23 mouse cellular contexts compared by ENCODE assay signal in genomic region chrX:85526263-85527019, GRCm38 (mm10).
"Had no signal": no experiment of that assay in that cellular context is flagged by ENCODE, and none has a peak within 500 bp of the region (broad histone marks: within the 10 kb centered on the region; RNA-seq: fewer than 3 reads in every experiment).

No protein-coding gene starts in this region.

- ATAC-seq: liver, postnatal 0 days; lung, postnatal 0 days; midbrain, embryonic 15.5 days had no signal

- H3K9me3 ChIP-seq: limb, embryonic 12.5 days; limb, embryonic 15.5 days; midbrain, embryonic 12.5 days; midbrain, embryonic 15.5 days; neural tube, embryonic 12.5 days; neural tube, embryonic 15.5 days had no signal

- H3K27me3 ChIP-seq: limb, embryonic 12.5 days; limb, embryonic 15.5 days; midbrain, embryonic 12.5 days; midbrain, embryonic 15.5 days; neural tube, embryonic 12.5 days; neural tube, embryonic 15.5 days had no signal

- DNase-seq: kidney, adult 9 months; kidney, postnatal 14 days; layer of hippocampus, adult 9-11 months; layer of hippocampus, postnatal 36 days; left cerebral cortex, postnatal 4 days; liver, postnatal 0 days; lung, embryonic 14.5 days; right cerebral cortex, adult 18-20 months; right cerebral cortex, postnatal 14 days; thymus, adult 18-20 months; thymus, postnatal 36 days had no signal

- H3K9ac ChIP-seq: limb, embryonic 12.5 days; limb, embryonic 15.5 days; liver, embryonic 14.5 days; liver, postnatal 0 days; lung, embryonic 14.5 days; midbrain, embryonic 12.5 days; midbrain, embryonic 15.5 days; neural tube, embryonic 12.5 days; neural tube, embryonic 15.5 days had no signal

- H3K4me3 ChIP-seq: layer of hippocampus, adult 2 months; left cerebral cortex, adult 2 months; limb, embryonic 12.5 days; limb, embryonic 15.5 days; midbrain, embryonic 12.5 days; midbrain, embryonic 15.5 days; neural tube, embryonic 12.5 days; neural tube, embryonic 15.5 days had no signal

- H3K27ac ChIP-seq: layer of hippocampus, adult 2 months; left cerebral cortex, adult 2 months; limb, embryonic 12.5 days; limb, embryonic 15.5 days; liver, embryonic 14.5 days; macrophage; midbrain, embryonic 12.5 days; midbrain, embryonic 15.5 days; neural tube, embryonic 12.5 days; neural tube, embryonic 15.5 days had no signal

- H3K4me2 ChIP-seq: limb, embryonic 12.5 days; limb, embryonic 15.5 days; liver, embryonic 11.5 days; lung, embryonic 14.5 days; midbrain, embryonic 12.5 days; midbrain, embryonic 15.5 days; neural tube, embryonic 12.5 days; neural tube, embryonic 15.5 days had no signal

- H3K36me3 ChIP-seq: limb, embryonic 12.5 days; limb, embryonic 15.5 days; midbrain, embryonic 12.5 days; midbrain, embryonic 15.5 days; neural tube, embryonic 12.5 days; neural tube, embryonic 15.5 days had no signal

- H3K4me1 ChIP-seq: limb, embryonic 12.5 days; limb, embryonic 15.5 days; midbrain, embryonic 12.5 days; midbrain, embryonic 15.5 days; neural tube, embryonic 12.5 days; neural tube, embryonic 15.5 days had no signal
